Mouse (Mus musculus): ENCODE results near the gene Plxnb3. TPM values are rescaled to one million over a fixed set of nuclear protein-coding genes. Genes with fewer than 3 reads are reported as not detected.

Gene Plxnb3
- polyA plus RNA-seq, 1 experiment = 0.66 TPM

GRCm38 (mm10) chrX:73748977-73749376 lies 7.9 kb upstream of the Plxnb3 start:
- Histone ChIP-seq H3K79me2 (ENCODE audit: control insufficient read depth, insufficient read depth) (no peaks in the 10 kb centered on the region), H3K4me3 (no peak overlapping the region), H3K27me3 (ENCODE audit: control insufficient read depth, insufficient read depth, insufficient read length) (no peaks in the 10 kb centered on the region), H3K36me3 (ENCODE audit: control insufficient read depth, insufficient read depth) (no peaks in the 10 kb centered on the region), H3K4me2 (ENCODE audit: low read depth) (no peak overlapping the region), H3ac (ENCODE audit: control insufficient read depth, insufficient read length) (no peak overlapping the region)
- no peak for TF ChIP-seq TCF12 (IDR thresholded peaks at IDR 0.05; ENCODE audit: insufficient read depth, poor library complexity, severe bottlenecking)
- TF ChIP-seq E2F4 (IDR thresholded peaks at IDR 0.05; ENCODE audit: insufficient read depth) = no peak
- no peak for TF ChIP-seq TCF3 (IDR thresholded peaks at IDR 0.05; ENCODE audit: insufficient read length, low read depth)
- no peak for TF ChIP-seq MYOD1 (IDR thresholded peaks at IDR 0.05; ENCODE audit: control insufficient read depth in 1 of 3, insufficient read length in 2 of 3, low read depth in 2 of 3)
- TF ChIP-seq USF1 (IDR thresholded peaks at IDR 0.05; ENCODE audit: low read depth) = no peak
- no peak for TF ChIP-seq POLR2A (IDR thresholded peaks at IDR 0.05; ENCODE audit: insufficient read length, low read depth)
- no peak for TF ChIP-seq SRF (IDR thresholded peaks at IDR 0.05; ENCODE audit: control insufficient read depth, insufficient read length, low read depth)
- no peak for TF ChIP-seq CEBPB (IDR thresholded peaks at IDR 0.05; ENCODE audit: insufficient read depth, poor library complexity, severe bottlenecking)
- no peak for TF ChIP-seq REST (IDR thresholded peaks at IDR 0.05; ENCODE audit: insufficient read depth, insufficient read length)
- TF ChIP-seq MAX (IDR thresholded peaks at IDR 0.05; ENCODE audit: low read depth) = no peak
- TF ChIP-seq MYOG (IDR thresholded peaks at IDR 0.05; ENCODE audit: control insufficient read depth in 1 of 3, insufficient read depth in 1 of 3, insufficient read length in 2 of 3, low read depth in 2 of 3) = no peak
- TF ChIP-seq POLR2AphosphoS2 (IDR thresholded peaks at IDR 0.05; ENCODE audit: insufficient read length, low read depth) = no peak

- Histone ChIP-seq H3K4me2 (ENCODE audit: low read depth) (no peak overlapping the region), H3K79me2 (ENCODE audit: control insufficient read depth, insufficient read depth) (no peaks in the 10 kb centered on the region), H3K4me3 (no peak overlapping the region), H3ac (ENCODE audit: control insufficient read depth, insufficient read length) (no peak overlapping the region), H3K27me3 (ENCODE audit: control insufficient read depth, insufficient read depth, insufficient read length) (no peaks in the 10 kb centered on the region), H3K36me3 (ENCODE audit: control insufficient read depth, insufficient read depth) (no peaks in the 10 kb centered on the region)
- TF ChIP-seq MYOD1 (IDR thresholded peaks at IDR 0.05; ENCODE audit: control insufficient read depth in 1 of 3, insufficient read length in 2 of 3, low read depth in 2 of 3) = no peak
- no peak for TF ChIP-seq CEBPB (IDR thresholded peaks at IDR 0.05; ENCODE audit: insufficient read depth, poor library complexity, severe bottlenecking)
Measured at GRCm38 (mm10) chrX:73758611-73759290, 1.9 kb downstream of the Plxnb3 start.

- H3ac ChIP-seq (ENCODE audit: control insufficient read depth, insufficient read length) = no peak overlapping the region
- no peaks in the 10 kb centered on the region for H3K27me3 ChIP-seq (ENCODE audit: control insufficient read depth, insufficient read depth, insufficient read length)
- no peak overlapping the region for H3K4me3 ChIP-seq
- H3K4me2 ChIP-seq (ENCODE audit: low read depth) = no peak overlapping the region
- no peaks in the 10 kb centered on the region for H3K79me2 ChIP-seq (ENCODE audit: control insufficient read depth, insufficient read depth)
- H3K36me3 ChIP-seq (ENCODE audit: control insufficient read depth, insufficient read depth) = no peaks in the 10 kb centered on the region
- TF ChIP-seq SRF (IDR thresholded peaks at IDR 0.05; ENCODE audit: control insufficient read depth, insufficient read length, low read depth) (no peak), CEBPB (IDR thresholded peaks at IDR 0.05; ENCODE audit: insufficient read depth, poor library complexity, severe bottlenecking) (no peak), REST (IDR thresholded peaks at IDR 0.05; ENCODE audit: insufficient read depth, insufficient read length) (no peak)
Measured at GRCm38 (mm10) chrX:73765311-73765710, 8.4 kb downstream of the Plxnb3 start.

GRCm38 (mm10) chrX:73767267-73767666 lies 10.4 kb downstream of the Plxnb3 start:
- H3K36me3 ChIP-seq (ENCODE audit: control insufficient read depth, insufficient read depth) = no peaks in the 10 kb centered on the region
- no peak for TF ChIP-seq MAX (IDR thresholded peaks at IDR 0.05; ENCODE audit: low read depth)
- TF ChIP-seq USF1 (IDR thresholded peaks at IDR 0.05; ENCODE audit: low read depth) = no peak
- no peak for TF ChIP-seq POLR2AphosphoS2 (IDR thresholded peaks at IDR 0.05; ENCODE audit: insufficient read length, low read depth)
- no peak for TF ChIP-seq MYOG (IDR thresholded peaks at IDR 0.05; ENCODE audit: control insufficient read depth in 1 of 3, insufficient read depth in 1 of 3, insufficient read length in 2 of 3, low read depth in 2 of 3)
- TF ChIP-seq TCF12 (IDR thresholded peaks at IDR 0.05; ENCODE audit: insufficient read depth, poor library complexity, severe bottlenecking) = no peak
- no peak for TF ChIP-seq SRF (IDR thresholded peaks at IDR 0.05; ENCODE audit: control insufficient read depth, insufficient read length, low read depth)
- TF ChIP-seq REST (IDR thresholded peaks at IDR 0.05; ENCODE audit: insufficient read depth, insufficient read length) = no peak
- no peak for TF ChIP-seq MYOD1 (IDR thresholded peaks at IDR 0.05; ENCODE audit: control insufficient read depth in 1 of 3, insufficient read length in 2 of 3, low read depth in 2 of 3)
- TF ChIP-seq TCF3 (IDR thresholded peaks at IDR 0.05; ENCODE audit: insufficient read length, low read depth) = no peak
- no peak for TF ChIP-seq POLR2A (IDR thresholded peaks at IDR 0.05; ENCODE audit: insufficient read length, low read depth)
- no peak for TF ChIP-seq E2F4 (IDR thresholded peaks at IDR 0.05; ENCODE audit: insufficient read depth)
- TF ChIP-seq CEBPB (IDR thresholded peaks at IDR 0.05; ENCODE audit: insufficient read depth, poor library complexity, severe bottlenecking) = no peak
- no peak overlapping the region for H3K4me2 ChIP-seq (ENCODE audit: low read depth)
- H3K79me2 ChIP-seq (ENCODE audit: control insufficient read depth, insufficient read depth) = no peaks in the 10 kb centered on the region
- H3K4me3 ChIP-seq = no peak overlapping the region
- no peak overlapping the region for H3ac ChIP-seq (ENCODE audit: control insufficient read depth, insufficient read length)
- no peaks in the 10 kb centered on the region for H3K27me3 ChIP-seq (ENCODE audit: control insufficient read depth, insufficient read depth, insufficient read length)

- TF ChIP-seq TCF3 (IDR thresholded peaks at IDR 0.05; ENCODE audit: insufficient read length, low read depth) (no peak), MYOG (IDR thresholded peaks at IDR 0.05; ENCODE audit: control insufficient read depth in 1 of 3, insufficient read depth in 1 of 3, insufficient read length in 2 of 3, low read depth in 2 of 3) (peak in 2 of 3 experiments; percentile 66 to 86), POLR2AphosphoS2 (IDR thresholded peaks at IDR 0.05; ENCODE audit: insufficient read length, low read depth) (peak; percentile 90), POLR2A (IDR thresholded peaks at IDR 0.05; ENCODE audit: insufficient read length, low read depth) (peak; percentile 72), MYOD1 (IDR thresholded peaks at IDR 0.05; ENCODE audit: control insufficient read depth in 1 of 3, insufficient read length in 2 of 3, low read depth in 2 of 3) (peak in 2 of 3 experiments; percentile 41 to 76)
- Histone ChIP-seq H3ac (ENCODE audit: control insufficient read depth, insufficient read length) (no peak within 1 kb of the TSS), H3K27me3 (ENCODE audit: control insufficient read depth, insufficient read depth, insufficient read length) (no peaks in the 10 kb centered on the region), H3K79me2 (ENCODE audit: control insufficient read depth, insufficient read depth) (no peaks in the 10 kb centered on the region), H3K36me3 (ENCODE audit: control insufficient read depth, insufficient read depth) (peaks cover 9% of the 10 kb centered on the region), H3K4me2 (ENCODE audit: low read depth) (peak within 1 kb of the TSS; percentile 55), H3K4me3 (peak within 1 kb of the TSS; percentile 6)
Measured at GRCm38 (mm10) chrX:73774168-73774760, 17.4 kb downstream of the Plxnb3 start, which contains the start of gene Srpk3. Gene Srpk3, plus strand, starts transcription at chrX:73774405.

Data from myocyte (in vitro differentiated cells).